Mouse (Mus musculus) stomach, embryonic 15.5 days (tissue): Measurements from ENCODE around the gene 6330409D20Rik. TPM values are rescaled to one million over a fixed set of nuclear protein-coding genes. Genes with fewer than 3 reads are reported as not detected.

Experiments
- ATAC-seq: fragments of 200-750 bp; cut with Nextera tagmentation; 2 replicates; pipeline ENCODE4 v1.8.0; 2017; ENCODE audit warnings: low read depth, moderate number of reproducible peaks, moderate TSS enrichment; ENCODE audit not compliant: insufficient read depth, low FRiP score
- H3K27ac ChIP-seq: fragments of 300-500 bp; sonication (generic); 2 replicates; pipeline ENCODE4 v1.5.1; 2015; ENCODE audit warnings: mild to moderate bottlenecking, inconsistent platforms
- H3K27me3 ChIP-seq: fragments of 300-500 bp; sonication (generic); replicated peaks from 2 replicates; pipeline ENCODE4 v1.6.1; 2015; ENCODE audit warnings: inconsistent platforms
- H3K36me3 ChIP-seq: fragments of 300-500 bp; sonication (generic); 2 replicates; pipeline ENCODE4 v1.6.1; 2015; ENCODE audit warnings: inconsistent platforms
- H3K4me1 ChIP-seq: fragments of 300-500 bp; sonication (generic); 2 replicates; pipeline ENCODE4 v1.6.1; 2015; ENCODE audit warnings: inconsistent platforms
- H3K4me2 ChIP-seq: fragments of 300-500 bp; sonication (generic); 2 replicates; pipeline ENCODE4 v1.6.1; 2015; ENCODE audit warnings: mild to moderate bottlenecking, inconsistent platforms
- H3K4me3 ChIP-seq: fragments of 300-500 bp; sonication (generic); replicated peaks from 2 replicates; pipeline ENCODE4 v1.5.1; 2015; ENCODE audit warnings: inconsistent platforms
- H3K9ac ChIP-seq: fragments of 300-500 bp; sonication (generic); 2 replicates; pipeline ENCODE4 v1.6.1; 2015; ENCODE audit warnings: inconsistent platforms
- H3K9me3 ChIP-seq: fragments of 300-500 bp; sonication (generic); 2 replicates; pipeline ENCODE4 v1.6.1; 2016; ENCODE audit warnings: inconsistent platforms
- WGBS: fragments of 180-500 bp; shearing (Covaris S2); methylation state at CpG from one replicate; pipeline ENCODE4 v1.1.7; 2015; 5-methylcytosine and 5-hydroxymethylcytosine counted together
- polyA plus RNA-seq: library from polyadenylated mRNA; unstranded; fragments of >200 nt; fragmentation: Nextera tagmentation; extraction: Ambion mirVana; gene quantifications from 2 replicates; pipeline ENCODE4 v1.2.1, GENCODE M21; 2015

6330409D20Rik gene
- polyA plus RNA-seq, 1 experiment from 2014 or later = 0.45 TPM

DNA sequence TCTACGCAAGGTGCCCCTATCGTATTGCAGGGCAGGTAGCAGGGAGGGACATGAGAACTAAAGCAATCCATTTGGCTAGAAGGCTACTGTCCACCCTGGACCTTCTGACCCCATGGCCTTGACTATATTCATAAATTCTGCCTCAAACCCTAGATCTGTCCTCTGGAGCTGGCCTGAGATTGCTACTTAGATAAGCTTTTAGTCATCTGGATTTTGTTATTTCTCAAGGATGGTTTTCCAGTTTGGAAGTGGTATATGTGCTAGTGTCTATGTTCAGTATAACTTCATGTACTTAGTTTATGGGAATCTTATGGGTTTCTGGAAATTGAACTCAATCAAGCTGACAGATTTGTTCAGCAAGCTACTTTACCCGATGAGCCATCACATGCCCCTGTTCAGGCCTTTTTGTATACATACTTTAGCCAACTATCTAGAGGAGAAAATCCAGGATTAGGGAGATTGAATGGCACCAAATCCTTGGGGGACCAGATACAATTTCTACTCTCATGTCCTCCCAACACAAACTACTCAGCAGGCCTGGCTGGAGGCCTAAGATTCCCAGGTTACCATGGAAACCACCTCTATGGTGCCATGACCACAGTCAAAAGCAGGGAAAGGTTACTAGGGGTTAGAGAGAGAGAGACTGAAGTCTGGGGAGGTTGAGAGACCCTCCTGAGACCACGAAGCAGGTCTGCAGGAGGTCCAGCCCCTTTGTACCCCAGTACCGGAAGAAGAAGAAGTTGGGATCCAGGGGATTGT lies 28.7 kb upstream of the 6330409D20Rik start:
- no peak for ATAC-seq
- Histone ChIP-seq H3K27ac (no peak overlapping the region), H3K9me3 (no peaks in the 10 kb centered on the region), H3K27me3 (no peaks in the 10 kb centered on the region), H3K36me3 (no peaks in the 10 kb centered on the region), H3K4me1 (peaks cover 3% of the 10 kb centered on the region; the same call in 1 of the 2 replicates), H3K9ac (no peak overlapping the region), H3K4me2 (no peak overlapping the region), H3K4me3 (no peak overlapping the region)
- 82% methylated on average over 5 of the region's 5 CpGs for WGBS

DNA sequence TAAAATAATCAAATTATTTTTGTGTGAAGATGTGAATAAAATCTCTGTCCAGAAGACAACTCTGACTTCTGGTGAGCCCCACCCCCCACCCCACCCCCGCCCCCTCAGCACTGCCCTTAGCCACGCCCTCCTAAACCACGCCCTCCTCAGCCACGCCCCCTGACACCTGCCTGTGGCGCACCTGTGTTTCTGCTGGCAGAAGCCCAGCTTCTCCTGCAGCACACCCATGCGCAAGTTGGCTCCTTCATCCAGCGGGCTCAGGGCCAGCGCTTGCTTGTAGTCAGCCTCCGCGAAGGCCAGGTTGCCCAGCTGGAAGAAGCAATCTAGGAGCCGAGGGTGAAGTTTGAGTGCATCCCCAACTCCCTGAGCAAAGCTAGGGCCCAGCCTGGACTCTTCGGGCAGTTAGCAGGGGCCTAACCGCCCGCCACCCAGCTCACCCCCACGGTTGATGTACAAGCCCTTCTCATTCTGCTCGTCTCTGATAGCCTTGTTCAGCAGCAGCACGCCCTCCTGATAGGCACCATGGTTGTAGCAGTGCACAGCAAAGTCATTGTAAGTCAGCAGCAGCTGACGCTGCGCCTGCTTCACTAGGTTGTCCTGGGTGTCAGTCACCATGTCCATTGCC lies 28.0 kb upstream of the 6330409D20Rik start:
- H3K4me1 ChIP-seq = peaks cover 3% of the 10 kb centered on the region; the same call in 1 of the 2 replicates
- no peak overlapping the region for H3K4me3 ChIP-seq
- H3K9ac ChIP-seq = no peak overlapping the region
- ATAC-seq = no peak
- no peaks in the 10 kb centered on the region for H3K36me3 ChIP-seq
- no peaks in the 10 kb centered on the region for H3K9me3 ChIP-seq
- H3K27me3 ChIP-seq = no peaks in the 10 kb centered on the region
- WGBS = 46% methylated on average over 19 of the region's 19 CpGs
- no peak overlapping the region for H3K4me2 ChIP-seq
- no peak overlapping the region for H3K27ac ChIP-seq

DNA sequence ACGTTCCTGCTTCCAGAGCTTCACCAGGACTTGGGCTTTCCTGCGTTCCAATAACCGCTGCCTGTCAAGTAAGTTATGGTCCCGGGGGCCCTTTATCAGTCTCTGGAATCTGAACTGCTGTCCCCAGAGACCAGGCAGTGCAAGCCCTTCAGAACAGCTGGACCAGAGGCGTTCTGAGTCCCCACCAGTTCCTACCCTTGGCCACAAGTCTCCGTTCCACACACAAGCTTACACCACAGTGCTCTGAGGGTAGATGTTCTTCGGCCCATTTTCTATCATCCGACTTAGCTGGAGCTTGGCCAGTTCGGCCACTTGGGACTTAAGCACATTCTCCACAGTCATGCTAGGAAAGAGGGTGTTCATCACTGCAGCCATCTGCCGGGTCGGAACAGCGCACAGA lies 26.4 kb upstream of the 6330409D20Rik start:
- WGBS = 76% methylated on average over 12 of the region's 12 CpGs
- Histone ChIP-seq H3K36me3 (no peaks in the 10 kb centered on the region), H3K27me3 (no peaks in the 10 kb centered on the region), H3K4me1 (peaks cover 3% of the 10 kb centered on the region; the same call in 1 of the 2 replicates), H3K9ac (no peak overlapping the region), H3K9me3 (no peaks in the 10 kb centered on the region), H3K27ac (no peak overlapping the region), H3K4me3 (no peak overlapping the region), H3K4me2 (no peak overlapping the region)
- ATAC-seq = no peak

DNA sequence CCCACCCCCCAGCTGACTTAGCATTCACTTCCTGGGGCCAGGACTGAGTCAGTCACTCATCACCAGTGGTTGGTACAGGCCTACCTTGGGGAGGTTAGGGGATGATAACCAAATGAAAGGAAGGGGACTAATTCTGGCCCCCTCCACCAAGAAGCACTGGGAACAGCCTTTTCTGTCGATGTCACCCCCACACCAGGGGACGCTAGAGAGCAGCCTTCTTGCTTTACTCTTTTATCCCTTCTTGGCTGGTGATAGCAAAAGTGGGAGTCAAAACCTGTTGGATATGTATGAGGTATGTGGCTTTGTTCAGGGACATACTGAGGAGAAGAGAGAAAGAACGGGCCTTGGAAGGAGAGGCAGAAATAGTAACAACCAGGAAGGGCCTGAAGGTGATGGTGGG lies 22.5 kb upstream of the 6330409D20Rik start:
- Histone ChIP-seq H3K27ac (no peak overlapping the region), H3K9me3 (no peaks in the 10 kb centered on the region)
- ATAC-seq = no peak

DNA sequence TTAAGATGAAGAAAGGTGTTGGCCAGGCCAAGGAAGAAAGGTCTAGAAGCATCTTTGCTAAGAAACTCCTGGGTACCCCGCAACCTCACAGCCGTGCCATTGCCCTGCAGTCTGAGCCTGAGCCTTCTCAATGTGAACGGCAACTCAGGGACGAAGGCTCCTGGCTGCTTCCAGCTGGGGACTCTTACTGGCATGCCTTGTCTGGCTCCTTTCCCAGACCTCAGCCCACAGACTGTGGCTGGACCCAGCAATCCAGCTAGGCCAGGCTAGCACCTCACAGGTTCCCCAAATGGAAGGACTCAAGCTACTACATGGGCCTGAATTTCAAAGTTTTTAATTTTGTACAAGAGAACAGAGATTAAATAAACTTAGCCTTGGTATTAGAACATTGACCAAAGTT lies 21.0 kb upstream of the 6330409D20Rik start:
- ATAC-seq = no peak
- no peaks in the 10 kb centered on the region; the same call in 1 of the 2 replicates for H3K4me1 ChIP-seq
- H3K27me3 ChIP-seq = no peaks in the 10 kb centered on the region
- 82% methylated on average over 4 of the region's 4 CpGs for WGBS
- H3K9me3 ChIP-seq = no peaks in the 10 kb centered on the region
- no peak overlapping the region for H3K4me3 ChIP-seq
- no peak overlapping the region for H3K9ac ChIP-seq
- no peak overlapping the region for H3K4me2 ChIP-seq
- peaks cover 4% of the 10 kb centered on the region for H3K36me3 ChIP-seq
- H3K27ac ChIP-seq = no peak overlapping the region

More for the DNA sequence above, 22.5 kb upstream of the 6330409D20Rik start:
- 75% methylated on average over 3 of the region's 3 CpGs for WGBS
- peaks cover 4% of the 10 kb centered on the region for H3K36me3 ChIP-seq
- H3K4me1 ChIP-seq = no peaks in the 10 kb centered on the region
- no peaks in the 10 kb centered on the region for H3K27me3 ChIP-seq
- H3K9ac ChIP-seq = no peak overlapping the region
- no peak overlapping the region for H3K4me3 ChIP-seq
- H3K4me2 ChIP-seq = no peak overlapping the region

DNA sequence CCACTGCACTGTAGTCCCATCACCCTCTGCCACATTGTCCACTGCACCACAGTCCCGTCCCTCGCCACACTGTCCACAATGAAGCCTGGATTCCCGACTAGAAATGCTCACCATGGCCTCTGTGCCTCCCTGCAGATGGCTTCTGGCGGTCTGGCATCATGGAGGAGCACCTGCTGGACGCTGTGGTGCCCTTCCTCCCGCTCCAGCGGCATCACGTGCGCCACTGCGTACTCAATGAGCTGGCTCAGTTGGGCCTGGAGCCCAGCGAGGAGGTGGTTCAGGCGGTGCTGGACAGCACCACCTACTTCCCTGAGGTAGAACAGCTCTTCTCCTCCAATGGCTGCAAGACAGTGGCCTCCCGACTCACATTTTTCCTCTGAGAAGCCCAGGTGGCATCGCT lies 20.5 kb upstream of the 6330409D20Rik start:
- H3K9me3 ChIP-seq = no peaks in the 10 kb centered on the region
- no peak overlapping the region for H3K4me3 ChIP-seq
- H3K27me3 ChIP-seq = no peaks in the 10 kb centered on the region
- no peak for ATAC-seq
- H3K9ac ChIP-seq = no peak overlapping the region
- H3K27ac ChIP-seq = no peak overlapping the region
- peaks cover 4% of the 10 kb centered on the region for H3K36me3 ChIP-seq
- H3K4me2 ChIP-seq = no peak overlapping the region
- no peaks in the 10 kb centered on the region; the same call in 1 of the 2 replicates for H3K4me1 ChIP-seq
- 87% methylated on average over 14 of the region's 14 CpGs for WGBS

DNA sequence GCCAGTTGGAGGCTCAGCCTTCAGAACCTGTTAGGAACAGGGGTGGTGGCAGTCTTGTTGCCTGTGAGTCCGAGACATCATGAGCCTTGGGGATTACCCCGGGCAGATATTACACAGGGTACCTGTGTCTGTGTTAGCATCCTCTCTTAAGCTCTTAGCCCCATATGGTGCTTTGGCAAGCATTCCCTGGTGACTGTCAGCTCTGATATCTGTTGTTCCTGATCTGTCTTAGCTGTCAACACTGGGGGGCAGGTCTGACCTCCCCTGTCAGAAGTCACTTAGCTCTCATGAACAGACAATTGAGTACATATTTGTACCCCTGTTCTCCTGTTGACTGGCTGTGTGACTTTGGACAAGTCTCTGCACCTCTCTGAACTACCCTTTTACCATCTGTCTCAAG lies 18.2 kb upstream of the 6330409D20Rik start:
- H3K27me3 ChIP-seq = no peaks in the 10 kb centered on the region
- H3K4me2 ChIP-seq = no peak overlapping the region
- H3K36me3 ChIP-seq = peaks cover 11% of the 10 kb centered on the region
- H3K4me1 ChIP-seq = no peaks in the 10 kb centered on the region; the same call in 1 of the 2 replicates
- no peaks in the 10 kb centered on the region for H3K9me3 ChIP-seq
- 89% methylated on average over 2 of the region's 2 CpGs for WGBS
- ATAC-seq = no peak
- H3K27ac ChIP-seq = no peak overlapping the region
- H3K4me3 ChIP-seq = no peak overlapping the region
- no peak overlapping the region for H3K9ac ChIP-seq

DNA sequence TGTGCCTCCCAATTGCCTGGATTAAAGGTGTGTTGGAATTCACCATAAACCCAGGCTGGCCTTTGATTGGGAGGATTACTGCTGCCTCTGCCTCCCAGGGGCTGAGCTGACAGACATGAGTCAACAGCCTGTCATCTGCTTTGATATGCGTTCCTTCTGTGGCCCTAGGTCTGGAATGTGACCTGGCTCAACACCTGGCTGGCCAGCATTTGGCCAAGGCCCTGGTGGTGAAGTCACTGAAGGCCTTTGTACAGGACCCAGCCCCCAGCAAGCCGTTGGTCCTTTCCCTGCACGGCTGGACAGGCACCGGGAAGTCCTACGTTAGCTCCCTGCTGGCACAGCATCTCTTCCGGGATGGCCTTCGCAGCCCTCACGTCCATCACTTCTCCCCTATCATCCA lies 17.7 kb upstream of the 6330409D20Rik start:
- H3K9ac ChIP-seq = no peak overlapping the region
- 64% methylated on average over 8 of the region's 8 CpGs for WGBS

DNA sequence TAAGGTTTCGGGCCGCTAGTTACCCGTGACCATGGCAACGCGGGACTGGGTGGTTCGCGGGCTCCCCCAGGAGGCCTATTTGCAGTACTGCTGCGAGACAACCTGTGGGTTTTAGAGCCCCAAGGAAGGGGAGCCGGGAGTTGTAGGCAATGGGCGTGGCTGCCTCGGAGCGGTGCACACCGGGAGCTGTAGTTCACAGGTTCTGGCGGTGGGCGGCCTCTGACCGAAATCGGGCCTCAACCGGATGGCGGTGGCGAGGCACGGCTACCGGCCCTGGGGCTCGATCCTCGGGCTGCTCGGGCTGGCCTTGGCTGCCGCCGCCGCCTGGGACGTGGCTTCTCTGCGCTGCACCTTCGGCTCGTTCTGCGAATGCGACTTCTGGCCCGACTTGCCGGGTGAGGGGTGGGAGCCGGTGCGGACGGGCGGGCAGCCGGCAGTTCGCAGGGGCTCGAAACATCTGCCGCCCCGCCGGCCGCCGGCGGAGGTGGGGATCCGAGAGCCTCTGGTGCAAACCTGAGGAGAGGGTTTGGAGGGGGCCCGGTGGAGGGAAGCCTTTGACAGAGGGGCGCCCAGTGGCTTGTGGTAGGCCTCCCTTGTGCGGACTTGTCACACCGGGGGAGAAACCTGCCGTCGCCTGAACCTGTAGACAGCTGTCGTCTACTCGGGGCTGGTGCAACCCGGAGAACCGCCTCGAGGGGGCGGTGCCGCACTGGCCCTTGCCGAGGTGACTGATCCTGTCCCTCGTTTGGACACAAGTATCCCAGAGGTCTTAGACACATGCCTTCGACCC lies 16.4 kb upstream of the 6330409D20Rik start, which contains the start of gene Tor2a:
Gene Tor2a (plus strand): TSS at position 179 of the 790 bp plus-strand sequence.
- peak; percentile 95 for ATAC-seq
- H3K9me3 ChIP-seq = no peaks in the 10 kb centered on the region
- peak within 1 kb of the TSS; percentile 87 for H3K4me3 ChIP-seq
- peak within 1 kb of the TSS; percentile 62 for H3K4me2 ChIP-seq
- peak within 1 kb of the TSS; percentile 81 for H3K9ac ChIP-seq
- peak within 1 kb of the TSS; percentile 92 for H3K27ac ChIP-seq
- under 1% methylated on average over 66 of the region's 66 CpGs for WGBS
- no peaks in the 10 kb centered on the region for H3K27me3 ChIP-seq
- H3K4me1 ChIP-seq = no peaks in the 10 kb centered on the region; the same call in 1 of the 2 replicates
- H3K36me3 ChIP-seq = peaks cover 18% of the 10 kb centered on the region

More for the DNA sequence above, 17.7 kb upstream of the 6330409D20Rik start:
- peaks cover 11% of the 10 kb centered on the region for H3K36me3 ChIP-seq
- H3K27me3 ChIP-seq = no peaks in the 10 kb centered on the region
- no peak overlapping the region for H3K4me3 ChIP-seq
- no peaks in the 10 kb centered on the region for H3K9me3 ChIP-seq
- no peak for ATAC-seq
- H3K4me1 ChIP-seq = no peaks in the 10 kb centered on the region; the same call in 1 of the 2 replicates
- H3K4me2 ChIP-seq = no peak overlapping the region
- no peak overlapping the region for H3K27ac ChIP-seq

DNA sequence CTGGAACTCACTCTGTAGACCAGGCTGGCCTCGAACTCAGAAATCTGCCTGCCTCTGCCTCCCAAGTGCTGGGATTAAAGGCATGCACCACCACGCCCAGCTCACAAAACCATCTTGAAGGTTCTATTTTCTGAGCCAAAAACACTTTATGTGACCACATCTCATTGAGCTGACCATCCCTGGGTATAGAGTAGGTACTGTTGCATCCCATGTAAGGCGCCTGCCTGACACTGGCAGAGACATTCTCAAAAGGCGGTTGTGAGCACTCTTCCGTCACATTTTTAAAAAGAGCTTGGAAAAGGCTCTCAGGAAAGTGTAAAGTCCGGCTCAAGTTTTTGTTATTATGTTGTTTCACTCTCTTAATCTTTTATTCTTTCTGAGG lies 15.8 kb upstream of the 6330409D20Rik start:
- no peaks in the 10 kb centered on the region; the same call in 1 of the 2 replicates for H3K4me1 ChIP-seq
- no peak for ATAC-seq
- no peaks in the 10 kb centered on the region for H3K27me3 ChIP-seq
- H3K27ac ChIP-seq = no peak overlapping the region
- peaks cover 18% of the 10 kb centered on the region for H3K36me3 ChIP-seq
- no peak overlapping the region for H3K4me3 ChIP-seq
- 36% methylated on average over 6 of the region's 6 CpGs for WGBS
- peak overlapping the region; percentile 30; the same call in 1 of the 2 replicates for H3K4me2 ChIP-seq
- H3K9me3 ChIP-seq = no peaks in the 10 kb centered on the region
- H3K9ac ChIP-seq = no peak overlapping the region

DNA sequence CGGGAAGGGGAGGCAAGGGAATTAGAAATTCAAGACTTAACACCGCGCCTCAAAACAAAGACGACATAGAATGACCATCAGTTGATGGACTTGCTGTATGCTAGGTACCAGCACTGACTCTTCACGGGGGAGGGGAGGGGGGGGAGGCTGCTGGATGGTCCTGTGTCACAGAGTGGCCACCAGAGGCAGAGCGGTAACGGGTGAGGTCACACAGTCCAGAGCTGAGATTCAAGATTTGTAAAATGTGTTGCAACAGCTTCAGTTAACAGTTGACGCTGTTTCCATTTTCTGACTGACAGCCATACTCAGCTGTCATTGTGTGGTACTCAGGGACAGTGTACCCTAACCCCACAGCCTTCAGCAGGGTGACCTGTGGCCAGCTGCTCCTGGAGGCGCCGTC lies 11.4 kb upstream of the 6330409D20Rik start:
- Histone ChIP-seq H3K4me3 (peak overlapping the region; percentile 38), H3K9ac (no peak overlapping the region), H3K27ac (no peak overlapping the region), H3K9me3 (no peaks in the 10 kb centered on the region), H3K4me1 (peaks cover 5% of the 10 kb centered on the region; the same call in 1 of the 2 replicates), H3K27me3 (no peaks in the 10 kb centered on the region), H3K36me3 (0 out of 2 replicates have a peak, but pooled peaks cover 16% of the 10 kb centered on the region), H3K4me2 (peak overlapping the region; percentile 52; the same call in 1 of the 2 replicates)
- ATAC-seq = no peak
- 72% methylated on average over 10 of the region's 10 CpGs for WGBS
